Mouse (Mus musculus) CD8-positive naive resting alpha-beta T cell, adult 2 months (primary cell): ENCODE results near the gene Gart.
"Not testable (repeated sequence)": the region's sequence is repeated elsewhere in the genome, so short reads cannot be mapped to it uniquely, and the experiment has no call there.

Experiments used
- DNase-seq, 2 experiments: peaks; one replicate each; pipeline ENCODE4 v3.0.0; 2022; ENCODE audit warnings: low read depth in 2 of 2, low spot score in 2 of 2

The Gart gene

DNA sequence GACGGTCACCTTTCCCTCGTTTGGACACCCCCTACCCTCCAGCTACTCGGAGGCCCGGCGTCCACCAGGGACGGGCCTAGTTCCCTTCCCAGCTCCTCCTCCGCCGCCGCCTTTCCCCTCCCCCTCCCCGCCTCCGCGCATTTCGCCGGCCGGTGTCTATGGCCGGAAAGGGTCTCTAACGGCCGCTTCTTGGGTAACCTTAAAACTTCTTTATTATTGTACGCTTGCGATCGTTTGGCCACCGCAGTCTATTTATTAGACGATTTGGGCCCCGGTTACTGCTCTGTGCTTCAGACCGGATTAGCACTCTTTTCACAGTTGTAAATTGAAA is 1.4 kb upstream of the Gart start:
- DNase-seq: peak; percentile 35 to 48

DNA sequence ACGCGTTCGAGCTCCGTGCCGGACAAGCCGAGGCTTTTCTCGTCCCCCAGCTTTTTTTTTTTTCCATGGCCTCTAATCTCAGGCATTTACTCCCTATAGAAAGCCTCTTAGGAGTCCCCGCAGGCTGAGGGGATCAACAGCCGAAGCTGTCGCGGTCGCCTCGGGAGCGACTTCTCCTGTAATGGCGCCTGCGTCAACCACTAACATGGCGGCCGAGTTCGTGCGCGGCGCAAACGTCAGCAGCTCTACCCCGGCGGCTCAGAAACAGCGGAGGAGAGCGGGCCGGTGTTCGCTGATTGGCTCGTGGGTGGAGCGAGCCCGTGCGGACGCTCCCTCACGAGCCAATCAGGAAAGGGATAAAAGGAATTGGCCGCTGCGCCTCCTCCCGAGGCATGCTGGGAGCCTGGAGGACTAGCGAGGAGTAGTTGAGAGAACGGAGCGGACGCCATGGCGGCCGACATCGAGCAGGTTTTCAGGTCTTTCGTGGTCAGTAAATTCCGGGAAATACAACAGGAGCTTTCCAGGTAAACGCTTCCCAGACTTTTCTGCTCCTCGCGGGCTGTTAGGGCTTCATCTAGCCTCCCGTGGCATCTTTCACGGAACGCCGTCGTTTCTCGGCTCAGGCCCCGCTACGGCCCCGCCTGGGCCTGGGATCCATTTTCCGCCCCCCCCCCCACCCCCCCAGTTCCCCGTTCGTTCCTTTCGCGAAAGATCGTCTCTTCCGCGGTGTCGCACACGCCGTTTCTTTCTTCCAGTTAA is 888 bp upstream of the Gart start, which contains the start of gene Son:
Gene Son, plus strand, starts transcription at position 46 of the 759 bp plus-strand sequence.
- peak; percentile 91 to 96 for DNase-seq

GRCm38 (mm10) chr16:91645995-91646602 is 653 bp downstream of the Gart start:
- peak; percentile 37 to 49 for DNase-seq

DNA sequence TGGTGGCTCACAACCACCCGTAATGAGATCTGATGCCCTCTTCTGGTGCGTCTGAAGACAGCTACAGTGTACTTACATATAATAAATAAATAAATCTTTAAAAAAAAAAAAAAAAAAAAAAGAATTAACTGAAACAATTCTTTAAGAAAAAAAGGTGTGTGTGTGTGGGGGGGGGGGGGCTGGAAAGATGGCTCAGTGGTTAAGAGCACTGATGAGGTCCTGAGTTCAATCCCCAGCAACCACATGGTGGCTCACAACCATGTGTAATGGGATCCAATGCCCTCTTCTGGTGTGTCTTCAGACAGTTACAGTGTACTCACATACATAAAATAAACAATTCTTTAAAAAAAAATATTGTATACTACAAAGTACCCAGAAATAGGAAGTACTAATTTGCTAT is 1.3 kb downstream of the Gart start:
- DNase-seq: not testable (repeated sequence)

GRCm38 (mm10) chr16:91644901-91645300 is 1.9 kb downstream of the Gart start:
- no peak for DNase-seq

GRCm38 (mm10) chr16:91640171-91640570 is 6.6 kb downstream of the Gart start:
- no peak for DNase-seq

DNA sequence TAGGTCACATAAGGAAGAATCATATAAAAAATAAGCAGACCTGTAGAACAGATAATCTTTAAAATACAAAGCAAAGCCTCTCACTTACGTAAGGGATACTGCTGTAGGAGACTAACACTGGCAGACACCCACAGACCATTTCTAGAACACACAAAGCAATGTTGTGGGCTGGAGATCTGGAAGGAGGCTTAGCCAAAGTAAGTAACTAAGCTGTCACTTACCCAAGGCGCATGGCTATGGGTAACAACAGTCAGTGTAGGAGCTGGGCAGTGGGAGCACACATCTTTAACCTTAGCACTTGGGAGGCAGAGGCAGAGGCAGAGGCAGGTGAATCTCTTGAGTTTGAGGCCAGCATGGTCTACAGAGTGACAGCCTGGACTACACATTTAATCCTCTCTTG is 7.1 kb downstream of the Gart start:
- no peak for DNase-seq

DNA sequence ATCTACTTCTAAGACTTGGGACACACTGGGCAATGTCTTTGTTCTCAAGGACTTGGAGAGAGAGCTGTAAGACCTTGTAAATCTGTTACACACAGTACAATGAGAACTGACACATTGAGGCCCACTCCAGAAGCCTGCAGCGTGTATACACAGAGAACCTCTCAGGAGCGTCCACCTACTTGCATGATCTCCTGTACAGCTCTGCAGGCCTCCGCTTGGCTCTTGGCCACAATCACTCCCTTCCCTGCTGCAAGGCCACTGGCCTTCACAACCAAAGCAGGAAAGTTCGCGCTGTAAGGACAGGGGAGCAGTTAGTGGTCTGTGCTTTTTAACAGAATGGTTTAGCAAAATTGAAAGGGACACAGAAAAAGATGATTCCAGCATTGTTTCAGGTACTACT is 7.6 kb downstream of the Gart start:
- DNase-seq: no peak

DNA sequence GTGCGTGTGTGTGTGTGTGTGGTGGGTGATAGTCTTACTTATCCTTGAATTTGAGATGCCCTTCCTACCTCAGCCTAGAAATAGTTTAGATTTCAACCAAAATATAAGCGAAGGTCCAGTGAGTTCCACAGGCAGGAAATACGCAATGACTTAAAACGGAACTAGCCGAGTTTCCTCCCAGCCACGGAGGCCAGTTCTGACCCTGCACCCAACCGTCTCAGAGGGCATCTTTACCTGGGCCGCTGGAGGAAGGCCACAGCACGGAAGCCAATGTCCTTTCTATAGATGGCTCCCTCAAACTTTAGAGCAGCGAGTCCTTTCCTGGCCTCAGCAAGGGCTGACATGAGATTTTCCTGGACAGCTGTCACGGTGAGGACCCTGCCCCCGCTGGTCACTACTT is 13.1 kb downstream of the Gart start:
- no peak for DNase-seq

DNA sequence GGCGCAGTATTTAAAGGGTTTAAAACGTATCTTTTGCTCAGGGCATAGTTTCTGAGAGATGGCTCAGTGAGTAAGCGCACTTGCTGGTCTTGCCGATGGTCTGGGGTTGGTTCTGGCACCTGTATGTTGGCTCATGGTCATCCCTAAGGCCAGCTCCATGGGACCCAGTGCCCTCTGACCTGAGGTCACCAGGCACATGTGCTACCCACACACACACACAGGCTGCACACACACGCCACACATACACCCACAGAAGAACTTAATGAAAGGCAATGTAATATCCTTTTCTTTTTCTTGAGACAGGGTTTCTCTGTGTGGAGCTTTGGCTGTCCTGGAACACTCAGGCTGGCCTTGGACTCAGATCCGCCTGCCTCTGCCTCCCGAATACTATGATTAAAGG is 13.8 kb downstream of the Gart start:
- DNase-seq: no peak

GRCm38 (mm10) chr16:91632439-91632838 is 14.3 kb downstream of the Gart start:
- DNase-seq: no peak

DNA sequence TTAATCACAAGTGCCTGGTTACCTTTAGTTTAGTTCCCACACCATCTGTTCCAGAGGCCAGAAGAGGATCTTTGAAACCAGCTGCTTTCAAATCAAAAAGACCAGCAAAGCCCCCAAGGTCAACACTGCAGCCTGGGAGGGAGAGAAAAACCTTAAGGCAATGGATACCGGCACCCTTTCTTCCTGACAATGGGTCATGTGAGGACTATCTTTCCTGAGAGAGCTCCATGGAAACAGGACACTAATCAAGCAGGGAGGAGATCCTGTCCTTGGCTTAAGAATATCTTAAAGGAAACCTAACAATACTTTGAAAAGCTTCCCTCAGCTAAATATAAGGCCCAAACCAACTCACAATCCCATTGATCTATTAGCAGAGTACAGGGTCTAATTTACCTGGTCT is 16.2 kb downstream of the Gart start:
- DNase-seq: no peak

DNA sequence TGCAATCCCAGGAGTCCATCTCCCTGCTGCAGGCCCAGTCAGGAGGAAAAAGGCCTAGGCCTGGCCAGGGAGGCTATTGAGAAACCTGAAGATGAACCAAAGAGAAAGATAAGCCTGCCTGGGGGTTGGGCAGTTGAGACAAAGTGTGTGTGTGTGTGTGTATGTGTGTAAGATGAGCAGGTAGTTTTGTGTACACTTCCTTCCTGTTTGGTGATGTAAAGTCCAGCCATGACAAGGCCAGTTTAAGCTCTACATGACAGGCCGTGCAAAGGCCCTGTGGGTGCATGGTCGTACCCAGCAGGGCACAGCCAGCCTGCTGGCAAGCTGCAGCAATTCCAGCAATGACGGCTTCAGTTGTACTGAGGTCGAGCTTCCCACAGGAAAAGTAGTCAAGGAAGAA is 17.0 kb downstream of the Gart start:
- no peak for DNase-seq

GRCm38 (mm10) chr16:91628673-91629072 is 18.1 kb downstream of the Gart start:
- DNase-seq: no peak

- DNase-seq: no peak
Measured at GRCm38 (mm10) chr16:91627831-91628230, 18.9 kb downstream of the Gart start.

GRCm38 (mm10) chr16:91623074-91623473 is 23.7 kb downstream of the Gart start:
- no peak for DNase-seq

DNA sequence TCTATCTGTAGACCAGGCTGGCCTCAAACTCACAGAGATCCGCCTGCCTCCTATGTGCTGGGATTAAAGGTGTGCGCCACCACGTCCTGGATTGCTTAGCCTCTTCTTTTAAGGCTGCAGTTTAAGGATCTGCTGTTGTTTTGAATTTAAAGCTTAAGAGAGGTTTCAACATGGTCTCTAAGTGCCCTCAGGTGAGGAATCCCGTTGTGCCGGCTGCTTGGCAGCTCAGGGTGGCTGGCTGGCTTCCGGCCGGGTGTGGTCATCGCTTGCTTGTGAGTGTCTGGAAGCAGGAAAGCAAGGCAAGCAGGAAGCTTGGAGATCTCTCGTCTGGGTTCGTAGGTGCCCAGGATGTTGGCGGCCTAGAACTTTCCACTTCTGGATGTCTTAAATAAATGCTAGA is 25.8 kb downstream of the Gart start:
- no peak for DNase-seq

DNA sequence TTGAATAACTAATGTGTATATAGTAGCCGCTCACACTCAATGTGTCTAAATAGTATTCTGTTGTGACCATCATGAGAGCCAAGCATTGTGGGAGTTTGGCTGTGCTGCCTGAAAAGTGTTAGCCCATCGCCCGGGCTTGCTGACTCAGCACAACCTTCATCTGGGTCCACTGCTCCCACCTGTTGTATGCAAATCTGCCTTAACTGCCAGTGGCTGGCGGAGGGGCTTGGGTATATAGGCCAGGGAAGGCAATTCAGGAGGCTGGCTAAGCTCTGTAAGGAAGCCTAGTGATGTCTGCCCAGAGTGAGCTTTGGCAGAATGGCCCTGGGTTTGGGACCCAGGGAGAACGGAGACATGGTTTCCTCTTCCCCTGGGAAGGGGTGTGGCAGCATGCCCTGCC is 26.6 kb downstream of the Gart start:
- no peak for DNase-seq

DNA sequence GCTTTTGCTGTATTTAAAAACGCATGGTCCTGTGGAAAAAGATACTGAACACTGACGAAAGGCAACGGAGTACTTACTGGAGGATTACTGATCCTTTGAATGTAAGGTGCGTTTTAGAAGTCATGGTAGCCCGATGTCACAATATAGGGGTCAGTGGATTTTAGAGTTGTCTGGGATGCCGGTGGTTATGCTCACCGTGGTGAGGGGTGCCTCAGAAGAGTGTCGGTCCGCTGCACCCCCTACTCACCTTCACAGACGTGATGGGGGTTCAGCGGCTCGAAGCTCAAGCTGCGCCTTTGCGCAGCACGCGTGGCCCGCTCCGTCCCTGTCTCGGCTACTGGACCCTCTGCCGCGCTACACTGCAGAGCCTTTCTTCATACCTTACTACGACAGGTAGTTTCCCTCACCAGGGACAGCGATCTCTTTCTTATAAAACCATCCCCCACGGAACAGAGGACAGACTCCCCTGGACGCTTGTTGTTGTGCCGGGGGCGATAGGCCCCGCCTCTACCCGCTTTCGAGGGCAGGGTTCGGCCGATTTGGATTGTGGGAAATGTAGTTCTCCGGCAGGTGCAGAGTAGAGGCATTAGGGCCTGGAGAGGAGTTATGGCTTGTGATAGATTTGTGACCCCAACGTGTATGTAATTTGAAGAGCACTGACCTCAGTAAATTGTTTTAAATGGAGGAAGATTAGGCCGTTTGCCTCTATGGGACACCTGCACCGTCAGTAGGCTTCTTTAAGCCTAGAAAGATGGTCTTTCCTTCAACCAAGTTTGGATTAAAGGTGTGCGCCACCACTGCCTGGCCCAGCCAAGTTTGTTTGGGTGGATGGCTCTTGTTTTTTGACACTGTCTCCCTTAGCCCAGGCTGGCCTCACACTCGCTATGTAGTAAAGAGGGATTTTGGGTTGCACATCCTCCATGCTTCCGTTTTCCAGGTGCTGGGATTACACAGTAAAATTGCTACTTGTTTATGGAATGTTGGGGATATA is 27.9 kb downstream of the Gart start, which contains the start of gene Dnajc28:
Gene Dnajc28, minus strand, starts transcription at position 516 of the 991 bp plus-strand sequence.
- peak; percentile 66 to 75 for DNase-seq

- no peak for DNase-seq
Measured at GRCm38 (mm10) chr16:91614552-91614951, 32.2 kb downstream of the Gart start.

DNA sequence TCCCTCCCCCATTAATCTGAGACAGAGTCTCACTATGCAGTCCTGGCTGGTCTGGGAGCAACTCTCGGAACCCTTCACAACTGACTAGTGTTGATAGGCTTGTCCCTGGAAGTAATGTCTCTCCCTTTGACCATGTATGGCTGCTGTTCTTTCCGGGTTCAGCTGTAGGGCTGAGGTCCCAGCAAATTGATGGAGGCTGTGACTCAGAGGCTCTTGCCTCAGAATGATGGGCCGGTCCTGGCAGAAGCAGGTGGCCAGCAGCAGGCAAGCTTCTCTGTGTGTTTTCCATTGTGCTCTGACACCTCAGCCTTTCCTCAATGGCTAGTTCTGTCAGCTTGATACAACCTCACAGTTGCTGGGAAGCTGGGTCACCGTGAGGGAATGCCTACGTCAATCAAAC is 34.2 kb downstream of the Gart start:
- no peak for DNase-seq

GRCm38 (mm10) chr16:91611248-91611647 is 35.5 kb downstream of the Gart start:
- DNase-seq: no peak
